Mouse (Mus musculus): ENCODE measurements around the gene Alyref.
A peak's percentile ranks its signal among the peaks of the same experiment; 100 is the strongest.
"Not testable (repeated sequence)": the region's sequence is repeated elsewhere in the genome, so short reads cannot be mapped to it uniquely, and the experiment has no call there.

The Alyref gene

DNA sequence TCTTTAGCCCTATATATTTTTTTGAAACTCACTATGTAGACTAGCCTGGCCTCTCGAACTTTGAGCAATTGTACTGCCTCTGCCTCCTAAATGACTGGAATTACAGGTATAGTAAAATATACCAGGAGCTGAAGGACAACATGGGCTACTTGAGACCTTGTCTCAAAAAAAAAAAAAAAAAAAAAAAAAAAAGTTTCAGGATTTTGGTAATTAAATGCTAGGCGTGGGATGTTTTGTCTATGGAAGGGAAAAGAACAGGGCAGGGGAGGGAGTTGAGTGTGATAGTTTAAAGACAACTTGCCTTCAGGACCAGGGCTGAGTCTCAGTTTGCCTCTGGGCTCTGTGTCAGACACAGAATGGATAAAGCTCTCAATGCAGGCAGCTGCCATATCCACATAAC, 23.1 kb downstream of the Alyref start:
- DNase-seq (ENCODE audit: extremely low read depth, low read depth): no peak

DNA sequence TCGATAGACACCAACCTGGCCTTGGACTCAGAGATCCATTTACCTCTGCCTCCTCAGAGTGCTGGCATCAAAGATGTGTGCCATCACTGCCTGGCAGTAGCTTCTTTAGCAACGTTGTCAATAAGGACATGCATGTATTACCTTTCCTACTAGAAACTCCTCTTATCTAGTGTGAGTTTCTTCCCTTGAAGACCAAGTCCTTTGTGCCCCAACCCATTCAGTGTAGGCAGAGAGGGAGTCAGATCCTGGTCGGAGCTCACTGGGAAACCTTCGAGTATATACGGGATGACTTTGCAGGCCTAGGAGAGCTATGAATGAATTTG, 23.9 kb downstream of the Alyref start:
- DNase-seq (ENCODE audit: extremely low read depth, low read depth): no peak

DNA sequence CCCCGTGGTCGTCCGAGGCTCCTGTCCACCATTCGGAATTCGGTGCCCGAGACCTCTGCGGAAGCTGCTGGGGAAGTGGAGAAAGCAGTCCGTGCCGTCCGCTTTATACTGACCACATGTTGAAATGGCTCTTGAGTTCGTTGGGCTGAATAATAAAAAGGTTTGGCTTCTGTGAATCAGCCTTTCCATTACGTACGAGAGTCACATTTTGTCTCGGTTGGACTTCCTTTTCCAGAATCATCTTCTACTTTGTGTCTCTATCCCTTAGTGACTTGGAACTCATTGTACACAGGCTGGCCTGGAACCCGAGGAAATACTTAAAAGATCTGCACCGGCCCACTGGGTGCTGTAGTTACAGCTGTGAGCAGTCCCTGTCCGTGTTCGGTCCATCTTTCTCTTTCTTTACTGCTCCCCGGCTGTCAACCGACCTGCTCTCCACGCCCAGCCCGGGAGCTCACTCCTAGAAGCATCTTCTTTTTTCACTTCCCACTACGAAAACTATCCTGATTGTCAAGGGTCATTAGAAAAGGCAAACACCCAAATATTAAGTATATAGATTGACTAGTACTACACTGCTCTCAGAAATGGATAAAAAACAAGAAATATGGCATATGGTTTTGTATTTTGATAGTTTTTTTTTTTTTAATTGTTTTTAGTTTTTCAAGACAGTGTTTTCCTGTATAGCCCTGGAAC, 24.4 kb downstream of the Alyref start:
- no peak for DNase-seq (ENCODE audit: extremely low read depth, low read depth)

DNA sequence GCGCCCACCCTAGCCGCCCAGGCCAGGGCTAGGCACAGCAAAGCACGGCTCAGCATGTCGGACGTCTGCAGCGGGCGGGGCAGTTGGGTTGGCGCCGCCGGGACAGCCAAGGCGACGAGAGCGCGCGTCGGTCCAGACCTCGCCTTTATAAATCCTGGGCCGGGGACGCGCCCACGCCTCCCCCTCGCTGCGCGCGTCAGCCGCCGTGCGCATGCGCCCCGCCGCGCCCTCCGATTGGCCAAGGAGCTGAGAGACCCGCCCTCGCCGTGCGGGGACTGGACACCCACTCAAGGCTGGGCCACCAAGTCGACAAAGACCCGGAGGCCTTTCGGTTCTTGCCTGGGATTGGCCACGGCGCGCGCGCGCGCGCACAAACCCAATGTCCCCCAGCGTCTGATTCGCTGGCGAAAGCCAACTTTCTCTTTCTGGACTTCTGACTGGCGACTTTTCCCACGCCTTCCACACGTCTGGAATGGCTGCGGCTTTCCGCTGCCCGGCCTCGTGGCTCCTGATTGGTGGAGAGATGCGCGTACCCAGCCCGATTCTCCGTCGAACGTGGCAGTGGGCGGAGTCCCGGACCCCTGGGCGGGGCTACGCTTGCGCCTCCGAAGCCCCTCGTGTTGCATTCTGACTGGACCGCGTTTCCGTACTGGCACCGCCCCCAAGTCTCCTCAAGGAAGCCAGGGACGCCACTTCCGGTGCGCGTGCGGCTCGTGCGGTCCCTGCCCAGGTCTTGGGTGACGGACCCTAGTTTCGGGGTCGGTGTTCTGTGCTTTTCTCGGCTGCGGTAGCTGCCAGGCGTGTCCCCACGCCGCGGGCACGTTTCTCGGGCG, 25.2 kb downstream of the Alyref start, which contains the start of gene P4hb:
Gene P4hb, minus strand, starts transcription at position 502 of the 833 bp plus-strand sequence.
- DNase-seq (ENCODE audit: extremely low read depth, low read depth): peak; percentile 98

DNA sequence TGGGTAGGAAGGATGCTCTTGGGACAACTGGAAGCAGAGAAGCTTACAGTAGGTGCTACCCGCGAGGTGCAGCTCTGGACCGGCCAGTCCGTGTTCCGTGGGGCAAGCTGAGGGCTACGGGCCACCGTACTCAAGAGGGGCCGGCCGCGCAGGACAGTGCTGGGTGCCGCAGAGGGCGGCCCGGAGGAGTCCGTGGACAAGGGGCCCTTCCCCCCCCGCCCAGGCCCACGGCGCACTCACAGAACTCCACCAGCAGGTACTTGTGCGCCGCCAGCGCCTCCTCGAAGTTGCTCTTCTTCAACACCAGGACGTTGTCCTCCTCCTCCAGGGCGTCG, 25.8 kb downstream of the Alyref start:
- no peak for DNase-seq (ENCODE audit: extremely low read depth, low read depth)

DNA sequence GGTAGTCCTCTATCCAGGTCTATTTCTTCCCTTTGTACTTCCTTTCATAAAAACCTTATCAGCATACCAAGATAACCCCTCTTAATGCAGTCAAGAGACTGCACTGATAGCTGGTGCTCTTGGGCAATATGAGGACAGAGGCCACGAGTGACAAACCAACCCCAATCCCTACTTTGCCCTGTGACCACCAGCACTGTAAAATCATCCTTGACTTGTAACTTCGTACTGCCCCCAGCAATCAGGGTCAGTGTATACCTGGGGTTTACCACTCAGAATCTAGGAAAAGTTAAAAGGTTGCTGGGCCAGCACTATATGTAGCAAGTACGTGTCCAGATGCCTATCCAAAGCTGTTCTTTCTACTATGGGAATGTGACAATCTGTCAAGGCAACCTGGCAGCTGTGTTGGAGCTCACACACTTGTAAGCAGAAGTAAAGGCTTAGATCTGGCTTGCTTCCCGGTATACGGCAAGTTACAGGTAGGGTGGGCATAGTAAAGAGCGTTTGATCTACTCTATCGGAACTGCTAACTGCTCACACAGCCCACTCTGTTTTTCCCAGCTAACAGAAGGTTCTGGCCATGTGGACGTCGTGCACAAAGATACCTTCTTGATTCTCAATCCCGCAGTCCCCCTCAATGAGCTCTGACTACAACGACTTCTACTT, 26.3 kb downstream of the Alyref start:
- DNase-seq (ENCODE audit: extremely low read depth, low read depth): no peak

DNA sequence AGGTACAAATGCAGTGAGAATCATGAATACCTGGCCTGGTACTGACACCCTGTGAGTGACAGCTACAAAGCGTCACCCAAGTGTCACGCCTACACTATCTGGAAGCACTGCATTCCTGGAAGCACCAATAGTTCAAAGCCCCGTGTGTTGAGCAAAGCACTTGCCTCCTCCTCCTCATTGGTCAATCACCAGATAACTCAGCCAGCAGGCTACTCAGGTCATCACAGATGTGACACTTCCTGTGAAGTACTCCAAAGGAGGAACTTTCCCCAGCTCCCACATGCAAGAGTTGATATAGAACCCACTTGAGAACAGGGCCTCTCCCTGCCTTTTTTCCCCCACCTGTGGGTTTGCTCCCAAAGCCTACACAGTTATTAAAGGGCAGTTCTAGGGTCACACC, 27.0 kb downstream of the Alyref start:
- peak; percentile 86 for DNase-seq (ENCODE audit: extremely low read depth, low read depth)

DNA sequence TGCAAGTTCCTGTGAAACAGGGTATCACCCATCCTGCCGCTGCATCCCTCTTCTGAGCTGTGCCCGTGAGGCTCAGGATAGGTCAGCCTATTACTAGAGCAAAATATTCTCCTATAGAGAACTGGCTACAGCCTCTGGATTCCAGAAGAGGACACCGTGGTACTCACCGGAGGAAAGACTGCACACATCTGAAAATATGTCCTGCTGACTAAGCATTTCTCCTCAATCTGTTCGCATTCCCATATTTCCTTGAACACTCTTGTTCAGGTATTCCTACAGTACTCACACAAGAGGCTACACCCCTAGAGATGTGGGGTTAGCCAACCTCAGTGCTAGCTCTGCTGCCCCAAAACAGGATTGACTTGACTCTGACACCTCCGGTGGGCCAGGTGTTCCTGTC, 29.8 kb downstream of the Alyref start:
- no peak for DNase-seq (ENCODE audit: extremely low read depth, low read depth)

DNA sequence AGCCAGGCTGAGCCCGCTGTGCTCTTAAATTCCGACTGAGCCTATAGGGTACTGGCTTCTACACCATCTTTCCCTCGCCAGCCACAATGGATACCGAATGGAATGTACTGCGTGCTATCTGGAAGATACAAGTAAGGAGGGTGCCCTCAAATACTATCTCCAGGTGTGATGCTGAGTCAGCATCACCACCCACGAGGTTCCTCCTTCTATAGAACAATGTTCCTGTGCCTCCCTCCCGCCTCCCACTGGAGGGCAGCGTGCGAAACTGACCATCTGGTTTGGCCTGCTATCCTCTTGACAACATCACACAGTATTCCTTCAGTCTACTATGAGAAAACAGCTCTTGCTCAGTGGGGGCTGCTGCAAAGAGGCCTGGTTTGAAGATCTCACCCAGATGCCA, 33.1 kb downstream of the Alyref start:
- DNase-seq (ENCODE audit: extremely low read depth, low read depth): no peak

DNA sequence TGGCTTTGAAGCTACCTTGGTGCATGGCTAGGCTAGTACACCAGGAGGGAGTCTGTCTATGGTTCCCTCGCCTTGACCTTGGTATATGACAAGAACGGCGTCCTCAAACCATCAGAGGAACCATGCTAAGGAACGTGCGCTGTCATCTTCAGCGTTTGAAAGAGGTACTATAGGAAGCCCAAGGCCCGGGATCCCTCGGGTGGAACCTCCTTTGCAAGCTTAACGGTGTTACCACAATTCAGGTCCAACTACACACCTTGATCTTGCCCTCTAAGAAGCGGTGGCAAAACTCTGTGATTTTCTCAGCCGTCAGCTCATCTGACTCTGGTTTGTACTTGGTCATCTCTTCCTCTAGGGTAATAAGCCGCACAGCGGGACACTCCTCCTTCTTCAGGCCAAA, 35.2 kb downstream of the Alyref start:
- no peak for DNase-seq (ENCODE audit: extremely low read depth, low read depth)

DNA sequence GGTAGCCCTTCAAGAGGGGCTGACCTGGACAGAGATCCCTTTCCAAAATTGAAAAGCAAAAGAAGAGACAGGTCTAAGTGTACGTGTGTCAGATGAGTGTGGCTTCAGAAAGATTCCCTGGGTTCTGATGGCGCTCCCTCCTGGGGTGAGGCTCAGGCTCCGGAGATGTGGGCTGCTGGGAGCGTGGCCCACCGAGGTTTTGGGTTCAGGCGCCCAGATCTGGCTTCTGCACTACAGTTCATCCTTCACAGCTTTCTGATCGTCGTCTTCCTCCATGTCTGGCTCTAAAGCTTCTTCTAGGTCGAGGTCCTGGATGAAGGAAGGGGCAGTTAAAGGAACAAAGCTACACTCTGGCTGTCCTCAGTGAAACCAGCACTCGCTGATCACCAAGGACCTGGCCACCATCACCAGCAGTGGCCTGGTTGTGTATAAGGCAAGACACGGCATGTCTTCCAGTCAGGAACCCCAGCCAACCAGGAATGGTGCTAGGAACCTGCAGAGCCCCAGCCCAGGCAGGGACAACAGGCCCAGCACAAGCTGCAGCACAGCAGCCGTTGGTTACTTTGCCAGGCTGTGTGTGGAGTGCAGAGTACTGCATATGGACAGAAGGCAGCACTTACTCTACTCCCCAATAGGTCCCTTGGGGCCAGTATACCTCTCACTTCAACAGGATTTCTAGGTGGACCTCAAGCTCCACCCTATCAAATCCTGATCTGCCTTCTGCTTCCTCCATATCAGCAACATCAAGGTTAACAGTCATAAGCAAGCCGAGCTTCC, 37.0 kb downstream of the Alyref start:
- DNase-seq (ENCODE audit: extremely low read depth, low read depth): no peak

DNA sequence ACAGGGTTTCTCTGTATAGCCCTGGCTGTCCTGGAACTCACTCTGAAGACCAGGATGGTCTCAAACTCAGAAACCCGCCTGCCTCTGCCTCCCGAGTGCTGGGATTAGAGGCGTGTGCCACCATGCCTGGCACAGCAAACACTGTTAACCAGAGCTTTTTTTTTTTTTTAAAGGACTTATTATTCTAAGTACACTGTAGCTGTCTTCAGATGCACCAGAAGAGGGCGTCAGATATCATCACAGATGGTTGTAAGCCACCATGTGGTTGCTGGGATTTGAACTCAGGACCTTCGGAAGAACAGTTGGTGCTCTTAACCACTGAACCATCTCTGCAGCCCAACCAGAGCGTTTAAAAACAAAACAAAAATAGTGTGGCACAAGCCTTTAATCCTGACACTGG, 39.3 kb downstream of the Alyref start:
- DNase-seq (ENCODE audit: extremely low read depth, low read depth): not testable (repeated sequence)

DNA sequence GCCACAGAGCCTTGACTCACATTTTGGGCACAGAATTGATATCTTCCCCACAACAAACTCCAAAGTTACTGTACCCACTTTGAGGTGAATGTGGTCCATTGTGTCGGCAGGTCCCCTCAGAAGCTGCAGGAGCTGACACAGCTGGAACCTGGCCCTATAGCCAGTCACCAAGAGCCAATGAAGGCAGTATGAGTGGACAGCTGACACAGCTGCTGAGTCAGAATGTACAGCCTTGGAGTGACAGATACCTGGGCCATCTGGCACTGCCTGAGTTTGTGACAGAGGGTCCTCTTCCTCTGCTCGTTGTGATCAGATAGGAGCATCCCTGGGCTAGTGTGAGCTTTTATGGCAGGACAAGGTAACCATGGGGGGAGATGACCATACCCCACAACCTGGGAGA, 42.9 kb downstream of the Alyref start:
- no peak for DNase-seq (ENCODE audit: extremely low read depth, low read depth)

DNA sequence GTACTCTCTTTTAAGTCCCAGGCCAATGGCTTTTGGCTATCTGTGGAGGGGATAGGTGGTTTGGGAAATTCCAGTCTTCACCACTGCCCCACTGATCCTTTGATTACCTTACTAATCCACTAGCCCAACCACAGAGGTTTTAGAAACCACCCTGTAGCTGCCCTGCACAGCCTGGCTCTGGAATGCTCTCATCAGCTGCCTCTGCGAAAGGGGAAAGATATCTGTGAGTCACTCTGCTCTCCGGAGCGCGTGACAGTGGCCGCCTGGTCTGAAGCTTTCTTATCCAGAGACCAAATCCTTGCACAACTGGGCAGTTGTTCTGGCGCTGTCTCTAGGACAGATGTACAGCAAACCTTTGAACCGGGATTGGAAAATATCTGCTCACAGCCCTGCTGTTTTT, 43.3 kb downstream of the Alyref start:
- DNase-seq (ENCODE audit: extremely low read depth, low read depth): no peak

DNA sequence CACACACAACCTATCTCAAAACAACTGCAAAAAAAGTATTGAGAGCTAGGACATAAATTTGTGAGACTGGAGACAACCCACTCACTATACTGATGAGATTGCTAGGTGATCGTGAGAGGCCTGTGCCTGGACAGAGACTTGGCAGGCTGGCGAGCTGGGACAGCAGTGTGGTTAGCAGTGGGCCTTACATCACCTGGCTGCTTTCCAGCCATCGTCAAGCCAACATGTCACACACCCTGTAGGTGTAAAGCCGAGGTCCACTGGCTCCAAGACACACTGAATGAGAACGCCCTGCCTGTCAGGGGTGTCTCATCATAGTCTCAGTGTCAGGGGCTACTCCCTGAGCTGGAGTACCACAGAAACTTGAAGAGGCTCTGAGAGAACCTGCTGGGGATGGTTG, 45.4 kb downstream of the Alyref start:
- no peak for DNase-seq (ENCODE audit: extremely low read depth, low read depth)

DNA sequence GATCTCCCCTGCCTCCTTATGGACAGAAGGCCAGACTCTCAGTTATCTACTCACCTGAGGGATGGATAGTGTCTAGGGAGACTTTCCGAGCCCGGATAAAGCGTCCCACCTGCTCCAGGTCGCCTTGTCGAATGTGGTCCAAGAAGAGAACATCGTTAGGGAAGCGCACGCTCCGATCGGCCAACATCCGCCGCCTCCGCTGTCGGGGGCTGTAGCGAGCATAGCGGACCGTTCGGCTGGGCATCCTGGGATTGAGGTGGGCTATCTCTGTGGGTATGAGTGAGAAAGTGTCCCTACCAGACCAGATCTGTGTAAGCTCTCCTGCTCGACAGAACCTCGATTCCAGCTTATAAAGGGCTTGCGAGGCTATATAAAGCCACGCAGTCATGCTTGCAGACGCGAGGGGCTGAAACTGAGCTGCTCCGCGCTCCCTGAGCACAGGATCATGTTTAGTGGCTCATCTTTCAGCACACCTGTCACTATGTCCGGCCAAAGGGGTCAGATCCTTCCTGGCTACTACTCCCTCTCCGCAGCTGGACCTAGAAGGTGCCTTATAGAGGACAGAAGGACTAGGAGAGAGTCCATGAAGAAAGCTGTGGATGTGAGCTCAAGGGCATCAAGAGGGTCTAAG, 47.2 kb downstream of the Alyref start, which contains the start of gene Ppp1r27:
Gene Ppp1r27, minus strand, starts transcription at position 323 of the 631 bp plus-strand sequence.
- no peak for DNase-seq (ENCODE audit: extremely low read depth, low read depth)

DNA sequence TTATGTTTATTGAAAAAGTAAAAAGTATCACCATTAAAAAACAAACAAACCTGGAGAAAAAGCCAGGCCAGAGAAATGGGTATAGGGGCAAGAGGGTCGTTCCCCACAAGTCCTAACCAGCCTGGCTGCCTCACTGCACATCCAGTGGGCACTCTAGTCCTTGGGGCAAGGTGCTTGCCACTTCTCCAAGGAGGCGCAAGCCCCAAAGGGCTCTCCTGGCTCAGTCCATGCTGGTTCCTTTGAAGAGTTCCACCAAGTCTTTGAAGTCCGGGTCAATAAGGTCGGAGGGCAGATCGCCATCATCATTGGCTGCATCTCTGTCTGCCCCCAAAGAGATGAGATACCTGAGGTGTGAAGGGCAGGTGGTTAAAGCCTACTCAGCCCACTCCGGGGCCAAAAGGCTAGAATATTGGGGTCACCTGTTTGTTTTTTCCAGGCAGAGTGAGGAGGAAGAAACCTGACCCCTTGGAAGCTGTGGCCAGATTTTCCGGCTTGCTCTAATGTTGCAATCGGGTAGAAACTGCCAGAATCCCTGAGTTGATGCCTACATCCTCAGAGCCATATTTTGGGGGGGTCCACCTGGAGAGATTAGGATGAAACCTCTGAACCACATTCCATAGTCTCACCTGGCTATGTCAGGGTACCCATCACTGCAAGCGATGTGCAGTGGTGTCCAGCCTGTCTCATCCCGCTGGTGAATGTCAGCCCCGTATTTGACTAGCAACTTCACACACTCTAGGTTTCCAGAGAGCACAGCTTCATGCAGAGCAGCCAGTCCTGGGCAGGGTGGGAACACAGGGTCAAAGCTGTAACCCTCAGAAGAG, 48.0 kb downstream of the Alyref start:
- DNase-seq (ENCODE audit: extremely low read depth, low read depth): no peak

DNA sequence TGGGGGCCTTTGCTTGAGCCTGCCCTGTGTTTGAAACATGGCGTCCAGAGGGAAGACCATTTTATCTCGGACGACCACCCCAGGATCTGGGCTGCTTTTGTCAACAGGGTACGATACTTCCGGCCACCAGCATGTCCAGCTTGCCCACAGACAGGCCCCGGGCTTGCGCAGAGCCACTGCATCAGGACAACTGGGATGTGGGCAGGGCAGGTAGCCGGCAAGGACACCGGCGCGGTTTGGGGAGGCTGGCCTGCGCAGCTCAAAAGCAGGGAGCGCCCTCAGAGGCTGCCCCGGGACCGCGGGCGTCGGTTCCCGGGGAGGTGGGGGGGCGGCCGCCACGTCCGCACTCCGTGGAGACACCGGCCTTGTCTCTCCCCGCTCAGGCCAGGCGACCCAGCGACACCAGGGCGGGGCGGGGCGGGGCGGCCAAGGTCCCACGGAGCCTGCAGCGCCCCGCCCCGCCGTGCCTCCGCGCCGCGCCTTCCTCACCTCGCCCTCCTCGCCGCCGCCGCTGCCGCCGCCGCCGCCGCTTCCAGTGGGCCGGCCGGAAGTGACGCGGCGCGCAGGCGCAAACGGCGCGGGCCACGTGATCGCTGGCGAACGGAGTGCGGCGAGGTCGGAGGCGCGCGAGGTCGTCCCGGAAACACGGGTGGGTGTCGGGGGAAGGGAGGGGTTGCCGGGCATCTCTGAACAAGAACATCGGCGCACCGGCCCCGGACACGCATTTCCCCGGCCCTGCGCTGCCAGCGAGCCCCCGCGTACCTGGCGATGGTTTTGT, 48.8 kb downstream of the Alyref start, which contains the start of gene Mcrip1:
Gene Mcrip1, minus strand, starts transcription at position 560 of the 778 bp plus-strand sequence.
- DNase-seq (ENCODE audit: extremely low read depth, low read depth): no peak

DNA sequence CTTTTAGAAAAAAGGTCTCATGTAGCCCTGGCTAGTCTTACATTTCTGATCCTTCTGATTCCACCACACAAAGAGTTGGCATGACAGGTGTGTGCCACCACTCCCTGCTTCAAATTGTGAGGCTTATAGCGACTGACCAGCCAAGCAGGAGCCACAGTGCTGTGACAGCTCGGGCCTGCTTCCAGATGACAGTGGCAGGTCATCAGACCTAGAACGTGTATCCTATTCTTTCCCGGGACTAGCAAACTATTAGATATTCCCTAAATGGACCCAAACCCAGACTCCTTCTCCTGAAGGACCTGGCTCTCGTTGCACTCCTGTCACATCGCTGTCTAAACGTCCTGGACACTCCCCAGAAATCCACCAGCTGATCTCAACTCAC, 49.4 kb downstream of the Alyref start:
- no peak for DNase-seq (ENCODE audit: extremely low read depth, low read depth)

DNA sequence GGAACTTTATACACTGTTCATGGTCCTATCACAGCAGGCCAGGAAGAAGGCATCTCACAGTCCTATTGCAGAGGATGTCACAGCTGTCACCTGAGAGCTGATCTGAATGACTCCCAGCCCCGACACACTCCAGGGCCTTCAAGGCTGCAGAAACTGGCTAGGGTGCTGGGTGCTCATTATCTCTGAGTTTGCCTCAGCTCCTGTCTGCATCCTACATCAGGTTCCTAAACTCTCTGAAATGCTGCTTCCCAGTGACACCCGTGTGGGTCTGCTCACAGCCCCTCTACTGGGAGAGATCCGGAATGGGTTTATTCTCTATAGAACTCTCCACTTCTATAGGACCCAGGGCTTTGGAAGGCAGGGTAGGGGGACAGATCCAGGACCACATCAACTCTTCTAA, 50.0 kb downstream of the Alyref start:
- DNase-seq (ENCODE audit: extremely low read depth, low read depth): no peak
